Mouse (Mus musculus): ENCODE measurements around the gene Prdm4.

The Prdm4 gene

GRCm38 (mm10) chr10:85871698-85872478 is 45.1 kb downstream of the Prdm4 start:
- peak; percentile 88 for DNase-seq (ENCODE audit: low read depth, low spot score)

GRCm38 (mm10) chr10:85846105-85846862 is 70.7 kb downstream of the Prdm4 start:
- no peak for DNase-seq (ENCODE audit: low read depth, low spot score)

All from telencephalon, adult 2 months (tissue).